Mouse (Mus musculus): Measurements from ENCODE around the gene Chst13. TPM values are rescaled to one million over a fixed set of nuclear protein-coding genes. Genes with fewer than 3 reads are reported as not detected.

Chst13 gene
- 14.5 and 16.7 TPM in 2 replicates for polyA plus RNA-seq (2016; fragmentation: Nextera tagmentation; extraction: Ambion mirVana)

DNA sequence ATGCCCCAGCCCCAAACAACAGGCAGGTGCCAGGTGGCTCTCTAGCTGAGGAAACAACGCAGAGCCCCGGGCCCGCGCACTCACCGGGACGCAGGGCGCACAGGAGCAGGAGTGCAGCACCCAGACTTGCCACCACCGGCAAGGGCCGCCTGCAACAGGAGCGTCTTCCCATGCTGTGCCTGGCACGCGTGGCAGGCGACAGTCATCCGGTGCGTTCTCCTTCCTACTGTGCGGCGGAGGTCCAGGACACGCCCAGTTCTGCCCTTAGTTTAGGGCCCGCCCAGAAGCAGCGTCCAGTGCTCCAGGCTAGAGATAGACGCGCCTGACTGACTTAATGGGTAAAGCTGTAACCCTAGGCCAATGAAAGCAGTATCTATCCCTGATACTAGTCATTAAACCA lies at the start of gene Chst13:
Chst13 (minus strand) TSS at position 195 of the 400 bp plus-strand sequence.
- peak within 1 kb of the TSS; percentile 54 for H3K4me2 ChIP-seq
- peak; percentile 41; the same call in 1 of the 2 replicates for ATAC-seq
- H3K9me3 ChIP-seq (replicated peaks): no peaks in the 10 kb centered on the region
- H3K36me3 ChIP-seq: no peaks in the 10 kb centered on the region
- 6% methylated on average over 22 of the region's 22 CpGs for WGBS (ENCODE audit: insufficient replicate concordance)
- peak within 1 kb of the TSS; percentile 39 for H3K4me3 ChIP-seq
- 0 out of 2 replicates have a peak within 1 kb of the TSS, but pooled peaks have one; percentile 12 for H3K9ac ChIP-seq
- peak within 1 kb of the TSS; percentile 36; the same call in 1 of the 2 replicates for H3K27ac ChIP-seq
- 0 out of 2 replicates have a peak, but pooled peaks cover 7% of the 10 kb centered on the region for H3K27me3 ChIP-seq (replicated peaks)
- 0 out of 2 replicates have a peak, but pooled peaks cover 8% of the 10 kb centered on the region for H3K4me1 ChIP-seq

DNA sequence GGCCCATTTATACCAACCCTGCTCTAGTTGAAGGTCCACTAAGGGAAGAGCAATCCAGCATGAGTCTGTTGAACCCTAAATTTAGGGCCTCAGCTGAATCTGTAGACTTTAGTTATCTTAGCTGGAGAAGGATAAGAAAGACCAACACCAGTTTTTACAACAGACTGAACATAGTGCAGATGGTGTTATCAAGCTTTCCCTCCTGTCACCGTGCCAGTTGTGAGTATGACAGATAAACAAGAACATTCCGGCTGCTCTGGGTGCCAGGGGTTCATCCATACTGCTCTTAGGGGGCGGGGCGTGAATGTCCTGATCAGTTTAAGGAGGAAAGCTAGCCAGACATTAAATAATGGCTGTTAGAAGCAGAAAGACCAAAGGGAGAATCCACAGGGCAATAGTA lies 49.7 kb upstream of the Chst13 start:
- peaks cover 60% of the 10 kb centered on the region for H3K4me1 ChIP-seq
- H3K4me2 ChIP-seq: peak overlapping the region; percentile 41
- H3K4me3 ChIP-seq: no peak overlapping the region
- no peaks in the 10 kb centered on the region for H3K9me3 ChIP-seq (replicated peaks)
- peak; percentile 95 for ATAC-seq
- peak overlapping the region; percentile 80 for H3K27ac ChIP-seq
- H3K27me3 ChIP-seq (replicated peaks): no peaks in the 10 kb centered on the region
- 33% methylated on average over 4 of the region's 4 CpGs for WGBS (ENCODE audit: insufficient replicate concordance)
- peaks cover 72% of the 10 kb centered on the region for H3K36me3 ChIP-seq
- 0 out of 2 replicates have a peak overlapping the region, but pooled peaks have one; percentile 37 for H3K9ac ChIP-seq

DNA sequence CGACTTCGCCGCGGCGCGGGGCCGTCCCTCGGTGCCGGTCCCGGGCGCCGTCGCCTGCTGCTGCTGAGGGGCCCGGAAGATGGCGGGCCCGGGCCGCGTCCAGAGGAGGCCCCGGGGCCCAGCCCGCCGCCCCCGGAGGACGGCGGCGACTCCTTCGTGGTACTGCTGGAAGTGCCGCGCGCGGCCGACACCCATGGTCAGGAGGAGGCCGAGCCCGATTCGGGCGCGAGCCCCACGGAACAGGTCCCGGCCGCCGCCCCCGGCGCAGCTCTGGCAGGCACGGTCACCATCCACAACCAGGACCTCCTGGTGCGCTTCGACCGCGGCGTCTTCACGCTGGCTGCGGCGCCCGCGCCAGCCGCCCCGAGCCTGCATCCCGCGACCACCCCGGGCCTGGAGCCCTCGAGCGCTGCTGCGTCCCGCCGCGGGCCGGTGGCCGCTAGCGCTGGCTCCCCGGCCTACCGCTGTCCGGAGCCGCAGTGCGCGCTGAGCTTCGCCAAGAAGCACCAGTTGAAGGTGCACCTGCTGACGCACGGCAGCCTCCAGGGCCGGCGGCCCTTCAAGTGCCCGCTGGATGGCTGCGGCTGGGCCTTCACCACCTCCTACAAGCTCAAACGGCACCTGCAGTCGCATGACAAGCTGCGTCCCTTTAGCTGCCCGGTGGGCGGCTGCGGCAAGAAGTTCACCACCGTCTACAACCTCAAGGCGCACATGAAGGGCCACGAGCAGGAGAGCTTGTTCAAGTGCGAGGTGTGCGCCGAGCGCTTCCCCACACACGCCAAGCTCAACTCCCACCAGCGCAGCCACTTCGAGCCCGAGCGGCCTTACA lies 45.0 kb upstream of the Chst13 start:
- peak; percentile 66 for ATAC-seq
- Histone ChIP-seq H3K36me3 (peaks cover 32% of the 10 kb centered on the region), H3K9me3 (replicated peaks) (no peaks in the 10 kb centered on the region), H3K27ac (peak overlapping the region; percentile 77), H3K4me1 (peaks cover 55% of the 10 kb centered on the region), H3K4me2 (peak overlapping the region; percentile 99), H3K4me3 (peak overlapping the region; percentile 90), H3K27me3 (replicated peaks) (no peaks in the 10 kb centered on the region), H3K9ac (peak overlapping the region; percentile 85)
- under 1% methylated on average over 82 of the region's 98 CpGs for WGBS (ENCODE audit: insufficient replicate concordance)

DNA sequence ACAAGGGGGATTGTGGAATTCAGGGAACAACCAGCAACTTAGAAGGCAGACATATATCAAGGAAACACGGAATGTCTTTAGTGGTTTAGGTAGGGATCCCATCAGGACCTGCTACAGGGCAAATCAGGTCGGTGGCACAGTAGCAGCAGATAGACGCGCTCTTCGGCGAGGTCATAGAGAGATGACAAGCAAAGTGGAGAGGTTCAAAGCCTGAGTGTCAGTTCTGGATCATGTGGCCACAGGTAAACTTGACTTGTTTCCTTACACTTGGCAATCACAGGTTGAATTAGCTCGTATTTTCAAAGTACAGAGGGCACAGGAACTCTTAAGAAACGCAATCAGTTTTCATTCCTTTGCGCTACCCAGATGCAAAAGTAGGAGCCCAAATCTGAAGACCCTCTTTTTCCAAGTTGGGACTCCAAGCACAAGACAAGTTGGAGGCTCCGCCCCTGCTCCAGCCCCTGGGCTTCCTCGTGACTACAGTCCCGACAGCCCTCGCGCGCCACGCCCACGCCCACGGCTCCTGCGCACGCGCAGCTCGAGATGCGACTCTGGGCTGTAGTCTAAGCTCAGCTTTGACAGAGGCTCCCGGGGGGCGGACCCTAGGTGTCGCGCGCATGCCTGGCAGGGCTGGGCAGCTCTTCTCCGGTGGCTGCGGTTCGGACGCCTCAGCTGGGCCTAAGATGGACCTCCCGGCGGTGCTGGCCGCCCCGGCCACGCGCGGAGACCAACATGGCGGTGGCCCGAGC lies 44.2 kb upstream of the Chst13 start, which contains the start of gene Zxdc:
Zxdc (plus strand) TSS at position 517 of the 749 bp plus-strand sequence.
- H3K4me1 ChIP-seq: peaks cover 47% of the 10 kb centered on the region
- H3K4me2 ChIP-seq: peak within 1 kb of the TSS; percentile 99
- 6% methylated on average over 41 of the region's 41 CpGs for whole genome bisulfite sequencing (ENCODE audit: insufficient replicate concordance)
- H3K36me3 ChIP-seq: peaks cover 25% of the 10 kb centered on the region
- peak within 1 kb of the TSS; percentile 85 for H3K9ac ChIP-seq
- H3K4me3 ChIP-seq: peak within 1 kb of the TSS; percentile 90
- no peaks in the 10 kb centered on the region for H3K9me3 ChIP-seq (replicated peaks)
- peak; percentile 96 for ATAC-seq
- H3K27me3 ChIP-seq (replicated peaks): no peaks in the 10 kb centered on the region
- H3K27ac ChIP-seq: peak within 1 kb of the TSS; percentile 77

DNA sequence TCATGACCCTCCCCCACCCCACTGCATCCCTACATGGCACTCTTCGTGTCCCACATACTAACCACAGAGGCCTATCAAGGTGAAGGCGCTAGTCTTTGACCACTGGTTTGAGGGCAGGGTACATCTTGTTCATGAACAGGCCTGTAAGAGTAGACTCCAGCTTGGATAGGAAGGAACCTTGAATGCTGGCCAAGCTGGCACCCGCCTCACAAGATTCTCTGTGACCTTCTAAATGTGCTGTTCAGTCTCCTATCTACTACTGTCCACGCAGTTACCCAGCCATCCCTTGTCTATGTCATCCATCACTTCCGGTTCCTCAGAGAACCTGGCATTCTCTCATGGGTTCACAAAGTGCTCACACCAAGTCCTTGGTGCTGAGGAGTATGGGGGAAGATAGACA lies 38.3 kb upstream of the Chst13 start:
- Histone ChIP-seq H3K4me3 (no peak overlapping the region), H3K9ac (no peak overlapping the region), H3K27ac (no peak overlapping the region), H3K27me3 (replicated peaks) (no peaks in the 10 kb centered on the region), H3K36me3 (no peaks in the 10 kb centered on the region), H3K4me2 (no peak overlapping the region), H3K4me1 (no peaks in the 10 kb centered on the region), H3K9me3 (replicated peaks) (no peaks in the 10 kb centered on the region)
- no peak for ATAC-seq
- WGBS (ENCODE audit: insufficient replicate concordance): 60% methylated on average over 5 of the region's 5 CpGs

DNA sequence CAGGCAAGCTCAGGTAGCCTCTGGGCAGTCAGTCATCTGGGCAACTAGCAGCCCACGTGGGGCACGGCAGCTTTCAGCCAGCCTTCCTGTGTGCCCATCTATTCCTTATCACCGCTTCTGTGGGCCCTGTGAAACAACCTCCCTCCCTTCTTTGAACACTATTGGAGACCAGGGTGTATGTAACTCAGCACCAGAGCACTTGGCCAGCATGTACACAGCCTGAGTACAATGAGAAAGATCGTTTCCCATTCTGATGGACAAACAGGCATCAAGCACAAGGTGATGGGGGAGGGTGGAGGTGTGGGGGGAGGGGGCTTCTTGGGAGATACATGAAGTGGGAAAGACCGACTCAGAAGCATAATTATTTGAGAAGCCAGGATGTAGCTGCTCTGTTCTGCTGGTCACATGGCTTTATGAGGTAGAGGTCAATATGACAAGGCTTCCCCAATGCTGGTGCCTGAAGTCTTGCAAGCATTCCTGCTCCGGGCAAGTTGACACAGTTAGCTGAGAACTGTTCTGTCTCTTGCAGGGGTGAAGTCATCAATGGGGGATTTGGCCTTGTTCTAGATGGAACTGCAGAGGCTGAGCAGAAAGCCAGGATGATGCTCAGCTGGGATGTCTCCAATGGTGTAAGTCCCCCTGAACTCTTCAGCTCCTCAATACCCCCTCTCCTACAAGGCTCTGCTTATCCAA lies 36.1 kb upstream of the Chst13 start:
- Histone ChIP-seq H3K4me3 (no peak overlapping the region), H3K4me1 (no peaks in the 10 kb centered on the region), H3K4me2 (no peak overlapping the region), H3K9ac (no peak overlapping the region), H3K27me3 (replicated peaks) (no peaks in the 10 kb centered on the region), H3K36me3 (no peaks in the 10 kb centered on the region), H3K9me3 (replicated peaks) (no peaks in the 10 kb centered on the region), H3K27ac (no peak overlapping the region)
- ATAC-seq: no peak
- 57% methylated on average over 6 of the region's 6 CpGs for WGBS (ENCODE audit: insufficient replicate concordance)

DNA sequence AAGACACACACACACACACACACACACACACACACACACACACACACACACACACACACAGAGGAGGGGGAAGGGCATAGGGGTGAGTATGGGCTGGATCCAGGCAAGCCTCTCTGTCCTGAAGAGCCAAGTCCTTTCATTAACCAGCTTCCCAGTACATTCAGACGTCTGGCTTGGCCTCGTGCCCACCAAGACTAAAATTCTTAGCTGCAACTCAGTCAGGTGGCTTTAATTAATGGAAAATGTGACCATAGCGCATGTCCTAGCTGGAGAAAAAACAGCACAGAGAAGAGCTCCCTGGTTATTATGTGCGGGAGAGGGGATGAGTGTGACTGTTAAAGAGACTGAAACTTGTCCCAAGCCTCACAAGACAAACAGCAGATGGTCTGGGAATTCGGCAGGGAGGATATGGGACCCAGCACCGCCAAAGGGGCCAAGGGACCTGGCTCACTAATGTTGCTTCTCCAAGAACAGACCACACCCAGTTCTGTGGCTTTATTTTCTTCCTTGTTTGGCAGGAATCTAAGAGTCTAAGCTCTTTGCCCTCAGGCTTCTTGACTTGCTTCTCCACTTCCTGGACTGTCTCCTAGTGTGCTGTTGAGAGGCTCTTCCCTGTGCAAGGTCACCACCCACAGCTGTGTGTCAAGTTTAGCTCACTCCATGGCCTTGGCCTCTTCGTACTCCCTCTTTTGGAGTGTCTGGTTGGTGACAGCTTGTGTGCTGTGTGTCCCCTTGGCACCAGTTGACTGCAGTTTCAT lies 35.2 kb upstream of the Chst13 start:
- no peaks in the 10 kb centered on the region for H3K27me3 ChIP-seq (replicated peaks)
- no peaks in the 10 kb centered on the region for H3K9me3 ChIP-seq (replicated peaks)
- H3K4me3 ChIP-seq: no peak overlapping the region
- WGBS (ENCODE audit: insufficient replicate concordance): 44% methylated on average over 7 of the region's 7 CpGs
- ATAC-seq: peak; percentile 30; the same call in 1 of the 2 replicates
- no peak overlapping the region for H3K27ac ChIP-seq
- H3K36me3 ChIP-seq: no peaks in the 10 kb centered on the region
- no peak overlapping the region for H3K4me2 ChIP-seq
- no peak overlapping the region for H3K9ac ChIP-seq
- no peaks in the 10 kb centered on the region for H3K4me1 ChIP-seq

DNA sequence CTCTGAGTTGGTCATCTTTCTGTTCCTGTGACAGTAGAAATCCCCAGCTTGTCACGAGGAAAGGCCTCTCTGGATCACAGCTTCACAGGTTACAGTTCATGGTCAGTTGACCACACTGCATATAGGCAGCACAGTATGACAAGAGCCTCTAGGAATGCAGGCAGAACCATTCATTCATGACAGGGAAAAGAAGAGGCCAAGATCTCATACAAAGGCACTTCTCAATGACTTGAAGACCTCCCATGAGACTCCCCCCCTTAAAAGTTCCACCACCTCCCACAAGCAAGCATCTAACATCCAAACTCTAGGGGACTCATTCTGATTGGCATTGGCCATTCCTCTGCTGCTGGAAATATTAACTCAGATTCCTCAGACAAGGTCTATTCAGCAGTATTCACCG lies 34.5 kb upstream of the Chst13 start:
- 49% methylated on average over 2 of the region's 2 CpGs for WGBS (ENCODE audit: insufficient replicate concordance)
- Histone ChIP-seq H3K9ac (no peak overlapping the region), H3K27me3 (replicated peaks) (no peaks in the 10 kb centered on the region), H3K4me3 (no peak overlapping the region), H3K36me3 (no peaks in the 10 kb centered on the region), H3K9me3 (replicated peaks) (no peaks in the 10 kb centered on the region), H3K4me2 (no peak overlapping the region), H3K27ac (no peak overlapping the region), H3K4me1 (no peaks in the 10 kb centered on the region)
- ATAC-seq: no peak

DNA sequence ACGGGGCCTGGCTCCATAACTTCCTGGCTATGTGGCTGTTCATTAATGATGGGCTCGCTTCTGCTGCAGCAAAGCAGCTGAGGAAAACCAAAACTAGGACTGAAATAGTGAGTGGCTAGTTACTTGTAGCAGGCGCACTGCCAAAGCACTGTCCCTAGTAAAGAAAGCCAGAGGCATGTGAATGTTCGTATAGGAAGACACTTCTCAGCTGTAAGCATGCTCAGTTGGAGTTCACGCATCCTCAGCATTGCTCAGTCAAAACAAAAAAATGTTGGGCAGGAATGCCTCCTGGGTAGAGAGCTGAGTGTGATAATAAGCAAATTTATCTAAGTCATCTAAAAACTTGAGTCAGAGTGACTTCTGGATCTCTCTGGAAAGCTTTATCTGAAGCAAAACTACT lies 33.2 kb upstream of the Chst13 start:
- no peaks in the 10 kb centered on the region for H3K4me1 ChIP-seq
- H3K9ac ChIP-seq: no peak overlapping the region
- no peaks in the 10 kb centered on the region for H3K9me3 ChIP-seq (replicated peaks)
- H3K4me3 ChIP-seq: no peak overlapping the region
- H3K27ac ChIP-seq: no peak overlapping the region
- ATAC-seq: no peak
- H3K27me3 ChIP-seq (replicated peaks): no peaks in the 10 kb centered on the region
- no peak overlapping the region for H3K4me2 ChIP-seq
- H3K36me3 ChIP-seq: no peaks in the 10 kb centered on the region
- 63% methylated on average over 5 of the region's 5 CpGs for WGBS (ENCODE audit: insufficient replicate concordance)

DNA sequence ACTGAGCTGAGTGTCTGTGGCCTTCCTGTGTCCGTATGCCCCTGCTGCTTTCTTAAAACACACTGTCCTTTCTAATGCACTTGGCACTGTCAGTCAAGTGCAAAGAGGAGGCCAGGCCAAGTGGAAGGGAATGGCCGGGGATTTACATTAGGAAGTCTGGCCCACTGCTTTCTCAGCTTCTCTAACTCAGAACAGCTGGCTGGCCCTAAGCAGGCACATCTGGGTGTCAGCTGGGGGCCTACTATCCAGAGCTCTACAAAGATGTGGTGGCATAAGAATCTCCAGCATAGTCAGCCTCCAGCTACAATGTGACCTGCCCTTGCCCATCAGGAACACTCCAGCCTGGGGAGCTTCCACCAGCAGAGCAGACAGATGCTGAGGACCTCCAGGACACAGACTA lies 25.0 kb upstream of the Chst13 start:
- Histone ChIP-seq H3K27me3 (replicated peaks) (peaks cover 4% of the 10 kb centered on the region; the same call in 1 of the 2 replicates), H3K4me2 (no peak overlapping the region), H3K9me3 (replicated peaks) (no peaks in the 10 kb centered on the region), H3K27ac (no peak overlapping the region), H3K4me3 (no peak overlapping the region), H3K36me3 (no peaks in the 10 kb centered on the region), H3K4me1 (no peaks in the 10 kb centered on the region), H3K9ac (no peak overlapping the region)
- no peak for ATAC-seq
- WGBS (ENCODE audit: insufficient replicate concordance): 62% methylated on average over 2 of the region's 2 CpGs

DNA sequence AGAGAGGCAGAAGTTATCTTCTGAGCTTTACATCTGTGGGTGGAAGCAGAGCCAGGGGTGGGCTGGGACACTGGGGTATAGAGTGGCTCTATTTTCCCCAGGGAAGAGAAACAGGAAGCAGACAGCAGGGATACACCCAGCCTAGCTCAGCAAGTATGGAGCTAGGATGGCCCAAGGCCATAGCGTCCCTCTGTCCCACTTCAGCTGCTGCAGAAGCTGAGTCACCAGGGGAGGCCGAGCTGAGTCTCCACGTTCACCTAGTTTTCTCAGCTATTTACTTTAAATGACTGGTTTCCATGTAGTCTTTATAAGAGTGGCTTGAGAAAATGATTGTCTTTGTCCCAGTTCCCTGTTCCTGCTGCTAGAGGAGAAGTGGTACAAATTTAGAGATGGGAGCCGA lies 23.5 kb upstream of the Chst13 start:
- Histone ChIP-seq H3K36me3 (no peaks in the 10 kb centered on the region), H3K27me3 (replicated peaks) (peaks cover 7% of the 10 kb centered on the region; the same call in 1 of the 2 replicates), H3K9me3 (replicated peaks) (no peaks in the 10 kb centered on the region), H3K4me2 (no peak overlapping the region), H3K4me3 (no peak overlapping the region), H3K27ac (no peak overlapping the region), H3K4me1 (no peaks in the 10 kb centered on the region), H3K9ac (no peak overlapping the region)
- WGBS (ENCODE audit: insufficient replicate concordance): 58% methylated on average over 4 of the region's 4 CpGs
- no peak for ATAC-seq
